Mouse (Mus musculus): ENCODE measurements at regions not wholly inside any gene's neighbourhood (a gene's known extent, or its start where the extent isn't known, plus 50 kb on each side); places are given as distances from the start of the nearest gene placed in this dataset.

DNA sequence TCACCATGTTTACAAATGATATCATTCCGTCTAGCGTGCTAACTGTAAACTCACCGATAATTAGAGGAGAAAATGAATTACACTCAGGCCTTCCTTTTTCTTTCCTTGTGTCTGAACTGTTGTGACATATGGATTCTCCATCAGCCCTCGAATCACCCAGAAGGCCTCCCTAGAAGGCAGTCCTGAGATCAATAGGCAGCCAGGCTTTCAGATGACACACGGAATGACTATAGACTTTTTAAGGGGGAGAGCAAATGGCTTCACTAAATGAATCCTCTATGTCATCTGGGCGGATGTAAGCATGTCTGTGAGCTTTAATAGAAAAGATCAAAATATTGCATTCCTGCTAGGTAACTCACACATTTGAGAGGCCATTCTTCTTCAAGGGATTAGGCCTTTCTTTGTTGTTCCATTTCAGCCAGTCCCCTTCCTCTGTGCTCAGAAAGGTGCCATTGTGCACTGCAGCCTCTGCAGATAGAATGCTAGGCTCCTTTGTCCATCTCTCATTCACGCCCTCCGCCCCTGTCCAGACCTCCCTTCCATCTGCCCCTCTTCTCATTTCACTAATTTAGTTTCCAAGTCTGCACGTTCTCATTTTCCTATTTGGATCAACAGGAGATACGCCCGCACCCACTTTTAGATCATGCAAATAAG, 797.1 kb downstream of the Epha4 start:
- TF ChIP-seq E2F4 (IDR thresholded peaks at IDR 0.05; ENCODE audit: insufficient replicate concordance, low read depth, low read length) (no peak), ZNF384 (IDR thresholded peaks at IDR 0.05; ENCODE audit: low read depth, low read length) (no peak), CHD2 (IDR thresholded peaks at IDR 0.05; ENCODE audit: low read length) (no peak)
- Histone ChIP-seq H3K4me1 (ENCODE audit: control insufficient read depth in 1 of 2, insufficient read depth in 2 of 2) (peaks cover 0 to 5% of the 10 kb centered on the region in 2 experiments; a peak in 2 of 4 replicates), H3K27ac (ENCODE audit: insufficient read depth, low read depth) (no peak overlapping the region), H3K79me2 (replicated peaks; ENCODE audit: control insufficient read depth, extremely low read depth, insufficient read depth, poor library complexity, severe bottlenecking) (no peaks in the 10 kb centered on the region), H3K4me3 (replicated peaks in 1 of 3; ENCODE audit: low read depth in 2 of 3, low read length in 2 of 3, poor library complexity in 1 of 3) (no peak overlapping the region), H3K36me3 (replicated peaks in 1 of 2; ENCODE audit: control insufficient read depth in 1 of 2, insufficient read depth in 1 of 2, low read length in 1 of 2) (no peaks in the 10 kb centered on the region), H3K9ac (ENCODE audit: insufficient read depth, low read depth) (no peak overlapping the region), H3K9me3 (replicated peaks; ENCODE audit: low read length) (no peaks in the 10 kb centered on the region), H3K4me2 (ENCODE audit: insufficient read depth, low read depth, poor library complexity, severe bottlenecking) (no peak overlapping the region), H3K27me3 (replicated peaks) (no peaks in the 10 kb centered on the region)
- in situ Hi-C loops (cut with MboI; ENCODE audit: low pct_ligation_motif_present, low pct_unique_long_range_greater_than_20kb, low sequenced_read_pairs): no loop called here
- DNase-seq (ENCODE audit: extremely low read depth): no peak
- dilution Hi-C loops (cut with MboI; ENCODE audit: extremely low pct_ligation_motif_present, extremely low pct_unique_long_range_greater_than_20kb, low sequenced_read_pairs): no loop called here

DNA sequence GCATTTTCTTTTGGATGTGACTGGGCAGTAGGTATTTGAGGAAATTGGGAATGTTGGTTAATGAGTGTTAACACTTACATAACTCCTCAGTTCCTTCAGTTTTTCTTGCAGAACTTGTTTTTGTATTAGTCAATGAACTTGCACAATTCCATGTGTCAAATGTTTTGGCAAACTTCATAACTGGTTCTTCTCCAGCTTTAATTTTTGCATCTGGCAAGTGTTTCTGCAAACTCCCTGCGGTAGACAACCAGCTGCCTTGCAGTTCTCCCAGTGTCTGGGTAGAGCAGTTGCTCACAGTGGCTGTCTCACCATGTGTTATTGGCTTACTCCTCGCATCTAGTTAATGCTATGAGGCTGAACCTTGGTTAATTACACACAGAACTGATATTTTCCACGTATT, 790.4 kb downstream of the Epha4 start:
- in situ Hi-C loops (cut with MboI; ENCODE audit: low pct_ligation_motif_present, low pct_unique_long_range_greater_than_20kb, low sequenced_read_pairs) (no loop called here), dilution Hi-C loops (cut with MboI; ENCODE audit: extremely low pct_ligation_motif_present, extremely low pct_unique_long_range_greater_than_20kb, low sequenced_read_pairs) (no loop called here)
- Histone ChIP-seq H3K9me3 (replicated peaks; ENCODE audit: low read length) (no peaks in the 10 kb centered on the region), H3K36me3 (replicated peaks in 1 of 2; ENCODE audit: control insufficient read depth in 1 of 2, insufficient read depth in 1 of 2, low read length in 1 of 2) (no peaks in the 10 kb centered on the region), H3K4me2 (ENCODE audit: insufficient read depth, low read depth, poor library complexity, severe bottlenecking) (no peak overlapping the region), H3K4me3 (replicated peaks in 1 of 3; ENCODE audit: low read depth in 2 of 3, low read length in 2 of 3, poor library complexity in 1 of 3) (no peak overlapping the region), H3K9ac (ENCODE audit: insufficient read depth, low read depth) (no peak overlapping the region), H3K79me2 (replicated peaks; ENCODE audit: control insufficient read depth, extremely low read depth, insufficient read depth, poor library complexity, severe bottlenecking) (no peaks in the 10 kb centered on the region), H3K27ac (ENCODE audit: insufficient read depth, low read depth) (no peak overlapping the region), H3K27me3 (replicated peaks) (no peaks in the 10 kb centered on the region), H3K4me1 (ENCODE audit: control insufficient read depth in 1 of 2, insufficient read depth in 2 of 2) (no peaks in the 10 kb centered on the region)
- no peak for TF ChIP-seq BHLHE40 (IDR thresholded peaks at IDR 0.05; ENCODE audit: low read depth, low read length)
- TF ChIP-seq MAFK (IDR thresholded peaks at IDR 0.05; ENCODE audit: insufficient replicate concordance, low read length): no peak
- TF ChIP-seq NRF1 (IDR thresholded peaks at IDR 0.05; ENCODE audit: low read depth, low read length): no peak
- no peak for TF ChIP-seq UBTF (IDR thresholded peaks at IDR 0.05; ENCODE audit: low read depth, low read length)
- no peak for TF ChIP-seq POLR2A (IDR thresholded peaks at IDR 0.05; ENCODE audit: low read depth, low read length)
- no peak for TF ChIP-seq ETS1 (conservative IDR thresholded peaks at IDR 0.05; ENCODE audit: low read depth, low read length)
- no peak for TF ChIP-seq ELF1 (IDR thresholded peaks at IDR 0.05; ENCODE audit: low read depth, low read length)
- no peak for TF ChIP-seq TBP (conservative IDR thresholded peaks at IDR 0.05; ENCODE audit: low read depth, low read length)
- TF ChIP-seq EP300 (IDR thresholded peaks at IDR 0.05; ENCODE audit: low read length): no peak
- no peak for TF ChIP-seq HCFC1 (IDR thresholded peaks at IDR 0.05; ENCODE audit: low read depth, low read length)
- TF ChIP-seq CHD2 (IDR thresholded peaks at IDR 0.05; ENCODE audit: low read length): no peak
- TF ChIP-seq RAD21 (IDR thresholded peaks at IDR 0.05; ENCODE audit: low read depth, low read length): no peak
- TF ChIP-seq E2F4 (IDR thresholded peaks at IDR 0.05; ENCODE audit: insufficient replicate concordance, low read depth, low read length): no peak
- TF ChIP-seq SMC3 (IDR thresholded peaks at IDR 0.05; ENCODE audit: low read depth, low read length): no peak
- TF ChIP-seq RCOR1 (conservative IDR thresholded peaks at IDR 0.05; ENCODE audit: low read depth, low read length): no peak
- TF ChIP-seq NELFE (IDR thresholded peaks at IDR 0.05; ENCODE audit: low read depth, low read length): no peak
- no peak for DNase-seq (ENCODE audit: extremely low read depth)

Data from CH12.LX (cell line).